Mouse (Mus musculus) kidney, postnatal 0 days (tissue): ENCODE data around the gene Ubap2. TPM values are rescaled to one million over a fixed set of nuclear protein-coding genes. Genes with fewer than 3 reads are reported as not detected.

ENCODE experiments used
- ATAC-seq: fragments of 200-750 bp; cut with Nextera tagmentation; replicated peaks from 2 replicates; pipeline ENCODE4 v1.8.0; 2017; ENCODE audit warnings: low read depth, moderate number of reproducible peaks, moderate TSS enrichment, moderate library complexity; ENCODE audit not compliant: low FRiP score
- DNase-seq: peaks from one replicate; pipeline ENCODE4 v3.0.0-alpha.2; 2016; ENCODE audit warnings: low spot score
- H3K27ac ChIP-seq: fragments of 300-500 bp; sonication (generic); 2 replicates; pipeline ENCODE4 v1.5.1; 2014; ENCODE audit warnings: mild to moderate bottlenecking
- H3K27me3 ChIP-seq: fragments of 300-500 bp; sonication (generic); 2 replicates; pipeline ENCODE4 v1.6.1; 2014; ENCODE audit warnings: low read length, mixed read lengths; ENCODE audit not compliant: insufficient read depth
- H3K36me3 ChIP-seq: fragments of 300-500 bp; sonication (generic); 2 replicates; pipeline ENCODE4 v1.6.1; 2014; ENCODE audit warnings: low read length, mixed read lengths; ENCODE audit not compliant: insufficient read depth
- H3K4me1 ChIP-seq: fragments of 300-500 bp; sonication (generic); replicated peaks from 2 replicates; pipeline ENCODE4 v1.6.1; 2014; ENCODE audit warnings: antibody characterized with exemption, low read length, mixed read lengths; ENCODE audit not compliant: insufficient read depth
- H3K4me2 ChIP-seq: fragments of 300-500 bp; sonication (generic); 2 replicates; pipeline ENCODE4 v1.6.1; 2014; ENCODE audit warnings: mild to moderate bottlenecking, low read length, moderate library complexity, mixed read lengths
- H3K4me3 ChIP-seq: fragments of 300-500 bp; sonication (generic); replicated peaks from 2 replicates; pipeline ENCODE4 v1.5.1; 2014; ENCODE audit warnings: low read depth, low read length
- H3K9ac ChIP-seq: fragments of 300-500 bp; sonication (generic); 2 replicates; pipeline ENCODE4 v1.6.1; 2014; ENCODE audit warnings: low read depth, low read length
- H3K9me3 ChIP-seq: fragments of 300-500 bp; sonication (generic); replicated peaks from 2 replicates; pipeline ENCODE4 v1.6.1; 2016; ENCODE audit warnings: low read length, inconsistent platforms, mixed read lengths
- CTCF ChIP-seq: IDR thresholded peaks from 2 replicates; pipeline ENCODE4 v1.5.1; 2016; ENCODE audit warnings: antibody characterized with exemption, low read depth, mild to moderate bottlenecking, moderate library complexity
- WGBS: fragments of 180-500 bp; shearing (Covaris S2); extraction: QIAGEN DNeasy Blood & Tissue Kit; methylation state at CpG from one replicate; pipeline ENCODE4 v1.1.7; 2014; 5-methylcytosine and 5-hydroxymethylcytosine counted together
- polyA plus RNA-seq: library from polyadenylated mRNA; unstranded; fragments of >200 nt; fragmentation: Nextera tagmentation; extraction: Ambion mirVana; gene quantifications from 2 replicates; pipeline ENCODE4 v1.2.1, GENCODE M21; 2015

Gene Ubap2
- polyA plus RNA-seq, 1 experiment from 2014 or later: 37.6 TPM

DNA sequence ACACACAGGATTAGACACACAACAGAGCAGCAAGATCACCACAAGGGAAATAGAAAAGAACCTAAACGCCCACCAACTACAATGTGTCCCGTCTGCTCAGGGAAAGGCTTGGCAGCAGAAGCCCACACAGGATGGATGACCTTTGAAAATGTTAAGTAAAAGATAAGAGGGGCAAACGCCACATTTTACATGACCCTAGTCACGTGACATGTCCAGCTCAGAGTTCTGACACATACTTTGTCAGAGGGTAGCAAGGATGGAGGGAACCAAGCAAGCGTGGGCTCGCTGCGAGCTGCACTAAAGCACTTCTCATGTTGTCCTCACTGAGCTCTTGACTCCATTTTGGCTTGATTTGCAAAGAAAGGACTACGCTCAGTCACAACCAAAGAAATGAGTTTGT lies 69.2 kb downstream of the Ubap2 start:
- H3K9ac ChIP-seq: no peak overlapping the region
- H3K9me3 ChIP-seq: no peaks in the 10 kb centered on the region
- 90% methylated on average over 8 of the region's 8 CpGs for WGBS
- DNase-seq: no peak
- no peak for ATAC-seq
- H3K36me3 ChIP-seq: peaks cover 78% of the 10 kb centered on the region
- H3K4me2 ChIP-seq: no peak overlapping the region
- H3K27ac ChIP-seq: no peak overlapping the region
- no peak for TF ChIP-seq CTCF
- H3K4me1 ChIP-seq: no peaks in the 10 kb centered on the region
- H3K27me3 ChIP-seq: no peaks in the 10 kb centered on the region
- H3K4me3 ChIP-seq: no peak overlapping the region

DNA sequence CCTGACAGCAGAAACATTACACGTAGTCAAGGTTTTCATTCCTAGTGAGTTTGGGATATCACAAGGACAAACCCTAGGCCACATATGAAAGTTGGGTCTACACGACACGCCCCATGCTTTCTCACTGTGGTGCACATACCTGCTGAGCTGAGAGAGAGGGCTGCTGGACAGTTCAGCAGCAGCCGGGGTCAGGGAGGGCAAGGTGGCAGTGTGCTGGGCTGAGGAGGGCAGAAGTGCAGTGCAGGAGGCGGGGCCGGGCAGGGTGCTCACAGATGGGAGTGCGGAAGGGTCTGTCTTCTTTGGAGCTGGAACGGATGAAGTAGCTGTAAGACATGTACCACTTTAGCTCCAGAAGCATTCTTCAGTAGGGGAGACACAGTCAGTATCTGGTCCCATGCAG lies 72.8 kb downstream of the Ubap2 start:
- TF ChIP-seq CTCF: no peak
- WGBS: 91% methylated on average over 8 of the region's 8 CpGs

DNA sequence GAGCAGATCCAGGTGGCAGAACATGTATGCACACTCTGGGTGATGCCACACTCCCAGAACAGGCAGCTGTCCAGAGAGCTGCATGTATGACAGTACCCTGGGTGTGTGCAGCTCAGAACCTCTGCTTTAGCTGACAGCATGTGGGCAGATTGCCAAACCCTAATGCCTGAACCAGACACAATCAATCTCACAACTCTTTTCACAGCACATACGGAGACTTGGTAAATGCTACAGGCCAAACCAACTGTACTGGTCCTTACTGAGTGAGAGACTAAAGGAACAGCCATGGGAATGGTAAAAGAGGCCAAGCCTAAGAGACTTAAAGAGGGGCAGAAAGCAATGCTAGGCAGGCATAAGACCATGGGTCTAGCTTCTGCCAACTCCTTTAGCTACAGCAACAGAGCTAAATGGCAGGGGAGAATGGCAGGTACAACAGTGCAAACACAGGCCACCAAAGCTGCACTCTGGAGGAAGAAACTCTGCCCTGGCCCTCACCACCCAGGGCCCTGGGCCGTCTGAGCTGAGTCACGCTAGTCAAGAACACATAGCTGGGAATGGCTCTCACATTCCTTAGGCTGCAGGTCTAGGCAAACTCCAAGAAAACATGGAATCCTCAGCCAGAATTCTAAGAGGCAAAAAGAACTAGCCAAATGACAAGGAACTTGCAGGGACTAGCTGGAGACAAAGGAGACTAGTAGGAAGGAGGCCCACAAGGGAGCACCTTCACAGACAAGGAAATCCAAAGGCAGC lies 77.9 kb downstream of the Ubap2 start:
- TF ChIP-seq CTCF: no peak
- Histone ChIP-seq H3K27ac (no peak overlapping the region), H3K27me3 (no peaks in the 10 kb centered on the region), H3K4me3 (no peak overlapping the region), H3K9ac (no peak overlapping the region), H3K36me3 (peaks cover 85% of the 10 kb centered on the region), H3K9me3 (no peaks in the 10 kb centered on the region), H3K4me2 (no peak overlapping the region), H3K4me1 (no peaks in the 10 kb centered on the region)
- DNase-seq: no peak
- ATAC-seq: no peak
- 67% methylated on average over 3 of the region's 3 CpGs for WGBS

More for the DNA sequence above, 72.8 kb downstream of the Ubap2 start:
- ATAC-seq: peak; percentile 66; the same call in 1 of the 2 replicates
- Histone ChIP-seq H3K4me1 (no peaks in the 10 kb centered on the region), H3K36me3 (peaks cover 79% of the 10 kb centered on the region), H3K9ac (no peak overlapping the region), H3K4me3 (no peak overlapping the region), H3K27ac (no peak overlapping the region), H3K9me3 (no peaks in the 10 kb centered on the region), H3K27me3 (no peaks in the 10 kb centered on the region), H3K4me2 (no peak overlapping the region)
- DNase-seq: no peak

DNA sequence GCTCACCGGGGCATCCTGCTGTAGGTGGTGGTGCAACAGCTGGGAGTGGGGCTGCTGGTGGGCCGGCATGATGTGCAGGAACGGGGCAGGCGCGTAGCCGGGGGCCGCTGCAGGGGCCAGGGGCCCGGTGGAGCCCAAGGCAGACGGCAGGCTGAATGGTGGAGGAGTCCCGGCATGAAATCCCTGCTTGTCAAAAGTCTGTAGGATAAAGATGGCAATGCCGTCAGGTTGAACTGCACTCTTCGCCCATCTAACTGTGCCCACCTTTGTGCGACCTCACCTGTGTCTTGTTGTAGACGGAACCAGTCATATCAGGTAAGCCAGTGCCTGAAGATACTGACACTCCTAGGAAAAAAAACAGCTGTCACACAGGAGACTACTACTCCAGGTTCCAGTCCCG lies 79.6 kb downstream of the Ubap2 start:
- no peaks in the 10 kb centered on the region for H3K27me3 ChIP-seq
- no peak for TF ChIP-seq CTCF
- no peaks in the 10 kb centered on the region for H3K4me1 ChIP-seq
- 87% methylated on average over 15 of the region's 15 CpGs for WGBS
- no peak overlapping the region for H3K27ac ChIP-seq
- no peak overlapping the region for H3K4me3 ChIP-seq
- H3K4me2 ChIP-seq: no peak overlapping the region
- H3K36me3 ChIP-seq: peaks cover 75% of the 10 kb centered on the region
- no peak overlapping the region for H3K9ac ChIP-seq
- DNase-seq (no peak), ATAC-seq (no peak)
- H3K9me3 ChIP-seq: no peaks in the 10 kb centered on the region

DNA sequence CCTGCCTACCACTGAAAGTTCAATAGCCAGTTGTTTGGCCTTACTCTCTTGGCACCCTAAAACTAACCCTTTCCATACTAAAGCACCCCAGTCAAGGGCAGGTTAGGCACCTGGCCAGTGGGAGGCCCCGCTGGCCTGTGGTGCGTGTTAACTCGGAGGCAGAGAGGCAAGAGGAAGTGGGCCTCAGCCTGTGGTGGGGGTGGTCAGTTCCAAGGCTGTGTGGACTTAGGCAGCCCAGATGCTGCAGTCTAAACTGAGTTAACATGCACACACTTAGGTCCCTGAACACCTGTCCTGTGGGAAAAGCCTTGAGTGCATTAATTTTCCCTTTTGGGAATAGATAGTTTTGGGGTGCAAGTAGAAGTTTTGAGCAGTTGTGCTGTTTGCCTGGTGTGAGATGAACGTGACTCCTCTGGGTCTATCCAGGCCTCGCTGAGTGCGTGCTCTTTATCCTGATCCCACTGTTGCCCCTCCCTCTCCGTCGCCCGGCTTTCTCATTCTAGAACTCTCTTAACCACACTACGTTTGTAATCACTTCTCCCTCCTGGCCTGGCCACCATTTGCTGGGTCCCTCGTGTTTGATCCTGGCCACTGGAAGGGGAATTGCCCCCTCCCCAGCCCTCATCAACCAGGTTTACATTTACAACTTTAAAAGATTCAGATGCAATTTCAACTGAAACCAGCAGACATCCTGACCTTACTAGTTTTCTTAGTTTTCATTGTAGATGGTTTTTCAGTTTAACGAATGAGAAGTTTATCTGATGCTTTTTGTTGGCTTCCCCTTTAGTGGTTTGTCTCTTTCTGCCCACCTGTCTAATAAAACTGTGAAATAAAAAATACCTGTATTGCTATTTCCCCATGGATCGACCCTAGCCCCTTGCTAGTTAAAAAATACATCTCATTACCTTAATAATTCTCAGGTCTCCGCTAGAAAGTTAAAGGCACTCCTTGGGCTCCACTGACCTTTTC lies 82.1 kb downstream of the Ubap2 start:
- DNase-seq: no peak
- Histone ChIP-seq H3K9me3 (no peaks in the 10 kb centered on the region), H3K27ac (peak overlapping the region; percentile 19; the same call in 1 of the 2 replicates), H3K4me3 (no peak overlapping the region), H3K4me2 (no peak overlapping the region), H3K9ac (no peak overlapping the region), H3K27me3 (no peaks in the 10 kb centered on the region), H3K36me3 (peaks cover 73% of the 10 kb centered on the region), H3K4me1 (no peaks in the 10 kb centered on the region)
- ATAC-seq: no peak
- WGBS: 49% methylated on average over 14 of the region's 14 CpGs
- TF ChIP-seq CTCF: no peak

DNA sequence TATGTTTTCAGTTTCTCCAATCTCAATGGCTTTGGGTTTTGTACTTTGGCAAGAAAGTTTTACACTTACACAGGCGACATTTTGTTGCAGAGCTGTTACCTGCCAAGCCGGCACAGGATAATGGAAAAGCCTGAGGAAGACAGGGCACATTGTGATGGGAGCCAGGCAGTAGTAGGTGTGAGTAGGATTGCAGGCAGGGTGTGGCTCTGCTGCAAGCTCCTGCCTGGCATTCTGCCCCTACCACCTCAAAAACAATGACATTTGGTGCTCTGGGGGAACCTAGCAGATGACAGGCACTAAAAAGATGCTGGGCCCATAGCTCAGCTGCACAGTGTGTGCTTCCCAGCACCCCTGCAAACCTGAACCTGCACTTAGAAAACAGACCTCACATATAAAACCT lies 85.1 kb downstream of the Ubap2 start:
- Histone ChIP-seq H3K4me1 (no peaks in the 10 kb centered on the region), H3K4me2 (no peak overlapping the region), H3K9me3 (no peaks in the 10 kb centered on the region), H3K27me3 (no peaks in the 10 kb centered on the region), H3K36me3 (peaks cover 59% of the 10 kb centered on the region), H3K27ac (no peak overlapping the region), H3K4me3 (no peak overlapping the region), H3K9ac (no peak overlapping the region)
- no peak for TF ChIP-seq CTCF
- no peak for ATAC-seq
- no peak for DNase-seq
- 93% methylated on average over 2 of the region's 2 CpGs for WGBS
